Mouse (Mus musculus) MEL (cell line): Measurements from ENCODE around the gene 1700109H08Rik. TPM values are rescaled to one million over a fixed set of nuclear protein-coding genes. Genes with fewer than 3 reads are reported as not detected.

Source experiments
- DNase-seq: peaks from one replicate; pipeline ENCODE4 v3.0.0; 2011; ENCODE audit warnings: low read depth, low spot score
- H3K27ac ChIP-seq: 2 replicates; pipeline ENCODE4 v1.5.1; 2012; ENCODE audit warnings: low read depth, mild to moderate bottlenecking, control low read depth, low read length, moderate library complexity; ENCODE audit not compliant: control insufficient read depth
- H3K27me3 ChIP-seq, 2 experiments: fragments of 150-350 bp in 1 of 2; sonication (generic) in 1 of 2; 2 replicates each; pipeline ENCODE4 v1.6.1; 2012; ENCODE audit warnings: low read length in 2 of 2, mild to moderate bottlenecking in 2 of 2, improper control_type of control experiment in 1 of 2, moderate library complexity in 1 of 2; ENCODE audit not compliant: insufficient read depth in 2 of 2, control insufficient read depth in 1 of 2
- H3K36me3 ChIP-seq, 2 experiments: 2 replicates each; pipeline ENCODE4 v1.6.1; 2012 to 2014; ENCODE audit warnings: low read length in 2 of 2, improper control_type of control experiment in 1 of 2, inconsistent platforms in 1 of 2, mild to moderate bottlenecking in 1 of 2; ENCODE audit not compliant: insufficient read depth in 2 of 2, control insufficient read depth in 1 of 2
- H3K4me1 ChIP-seq, 2 experiments: fragments of 150-350 bp in 1 of 2; sonication (generic) in 1 of 2; 2 replicates each; pipeline ENCODE4 v1.6.1; 2012; ENCODE audit warnings: low read length in 2 of 2, improper control_type of control experiment in 1 of 2, mild to moderate bottlenecking in 1 of 2; ENCODE audit not compliant: insufficient read depth in 2 of 2, control insufficient read depth in 1 of 2
- H3K4me3 ChIP-seq, 2 experiments: fragments of 150-350 bp in 1 of 2; sonication (generic) in 1 of 2; 2 replicates each; pipeline ENCODE4 v1.5.1; 2012; ENCODE audit warnings: low read depth in 2 of 2, low read length in 2 of 2, mild to moderate bottlenecking in 2 of 2, moderate library complexity in 2 of 2, control low read depth in 1 of 2, improper control_type of control experiment in 1 of 2; ENCODE audit not compliant: control insufficient read depth in 1 of 2, insufficient read depth in 1 of 2
- H3K79me2 ChIP-seq: 2 replicates; pipeline ENCODE4 v1.6.1; 2012; ENCODE audit warnings: mild to moderate bottlenecking, low read length, moderate library complexity; ENCODE audit not compliant: control insufficient read depth, poor library complexity, insufficient read depth
- H3K9ac ChIP-seq: 2 replicates; pipeline ENCODE4 v1.6.1; 2012; ENCODE audit warnings: low read depth, mild to moderate bottlenecking, control low read depth, low read length, moderate library complexity; ENCODE audit not compliant: control insufficient read depth, poor library complexity, severe bottlenecking
- H3K9me3 ChIP-seq: fragments of 150-350 bp; sonication (generic); replicated peaks from 2 replicates; pipeline ENCODE4 v1.6.1; 2012; ENCODE audit warnings: mild to moderate bottlenecking, low read length, improper control_type of control experiment, moderate library complexity; ENCODE audit not compliant: insufficient read depth
- BHLHE40 ChIP-seq: IDR thresholded peaks from 2 replicates; pipeline ENCODE4 v1.6.1; 2012; ENCODE audit warnings: low read depth, mild to moderate bottlenecking, inconsistent platforms, low read length, improper control_type of control experiment, borderline replicate concordance
- CHD2 ChIP-seq: IDR thresholded peaks from 2 replicates; pipeline ENCODE4 v1.6.1; 2011; ENCODE audit warnings: low read length, improper control_type of control experiment
- EP300 ChIP-seq, 2 experiments: IDR thresholded peaks; 2 replicates each; pipeline ENCODE4 v1.6.1; 2011; ENCODE audit warnings: improper control_type of control experiment in 2 of 2, low read length in 2 of 2, low read depth in 1 of 2, mild to moderate bottlenecking in 1 of 2
- JUND ChIP-seq: IDR thresholded peaks from 2 replicates; pipeline ENCODE4 v1.6.1; 2011; ENCODE audit warnings: low read depth, mild to moderate bottlenecking, improper control_type of control experiment, low read length
- KAT2A ChIP-seq: conservative IDR thresholded peaks from 2 replicates; pipeline ENCODE4 v1.6.1; 2012; ENCODE audit warnings: low read depth, low read length, improper control_type of control experiment, inconsistent platforms
- MAFK ChIP-seq: IDR thresholded peaks from 2 replicates; pipeline ENCODE4 v1.6.1; 2011; ENCODE audit warnings: low read depth, mild to moderate bottlenecking, low read length, improper control_type of control experiment, borderline replicate concordance
- MAZ ChIP-seq: IDR thresholded peaks from 2 replicates; pipeline ENCODE4 v1.6.1; 2012; ENCODE audit warnings: low read depth, mild to moderate bottlenecking, inconsistent platforms, low read length, improper control_type of control experiment
- MEF2A ChIP-seq: IDR thresholded peaks from 2 replicates; pipeline ENCODE4 v1.6.1; 2014; ENCODE audit warnings: low read depth, mild to moderate bottlenecking, inconsistent platforms, low read length, improper control_type of control experiment; ENCODE audit not compliant: poor library complexity, insufficient replicate concordance, severe bottlenecking; ENCODE audit errors: extremely low read depth
- MXI1 ChIP-seq: IDR thresholded peaks from 2 replicates; pipeline ENCODE4 v1.6.1; 2011; ENCODE audit warnings: mild to moderate bottlenecking, low read depth, low read length, improper control_type of control experiment
- MYC ChIP-seq: IDR thresholded peaks from 2 replicates; pipeline ENCODE4 v1.6.1; 2011; ENCODE audit warnings: low read depth, mild to moderate bottlenecking, low read length, improper control_type of control experiment, moderate library complexity
- NELFE ChIP-seq: IDR thresholded peaks from 2 replicates; pipeline ENCODE4 v1.6.1; 2011; ENCODE audit warnings: low read depth, low read length, improper control_type of control experiment
- NRF1 ChIP-seq: IDR thresholded peaks from 2 replicates; pipeline ENCODE4 v1.6.1; 2014; ENCODE audit warnings: low read depth, mild to moderate bottlenecking, inconsistent platforms, low read length, improper control_type of control experiment, moderate library complexity; ENCODE audit not compliant: poor library complexity, insufficient read depth, severe bottlenecking
- POLR2AphosphoS2 ChIP-seq: IDR thresholded peaks from 2 replicates; pipeline ENCODE4 v1.6.1; 2011; ENCODE audit warnings: low read length, improper control_type of control experiment
- POLR2AphosphoS5 ChIP-seq: IDR thresholded peaks from 2 replicates; pipeline ENCODE4 v1.6.1; 2012; ENCODE audit warnings: low read depth, borderline replicate concordance, mild to moderate bottlenecking, inconsistent platforms, low read length, moderate library complexity, mixed read lengths
- RCOR1 ChIP-seq: IDR thresholded peaks from 2 replicates; pipeline ENCODE4 v1.6.1; 2012; ENCODE audit warnings: low read depth, mild to moderate bottlenecking, inconsistent platforms, low read length, improper control_type of control experiment
- SIN3A ChIP-seq: IDR thresholded peaks from 2 replicates; pipeline ENCODE4 v1.6.1; 2012; ENCODE audit warnings: low read length, improper control_type of control experiment, inconsistent platforms
- TCF12 ChIP-seq: IDR thresholded peaks from 2 replicates; pipeline ENCODE4 v1.6.1; 2014; ENCODE audit warnings: low read depth, mild to moderate bottlenecking, inconsistent platforms, low read length, improper control_type of control experiment, moderate library complexity
- UBTF ChIP-seq: IDR thresholded peaks from 2 replicates; pipeline ENCODE4 v1.6.1; 2012; ENCODE audit warnings: low read depth, mild to moderate bottlenecking, inconsistent platforms, low read length, improper control_type of control experiment, moderate library complexity, borderline replicate concordance; ENCODE audit not compliant: insufficient read depth
- USF1 ChIP-seq: IDR thresholded peaks from 2 replicates; pipeline ENCODE4 v1.6.1; 2014; ENCODE audit warnings: low read depth, mild to moderate bottlenecking, inconsistent platforms, low read length, improper control_type of control experiment, moderate library complexity
- USF2 ChIP-seq, 2 experiments: IDR thresholded peaks; 2 replicates each; pipeline ENCODE4 v1.6.1; 2011 to 2012; ENCODE audit warnings: improper control_type of control experiment in 2 of 2, low read length in 2 of 2, borderline replicate concordance in 1 of 2, inconsistent platforms in 1 of 2, low read depth in 1 of 2, mild to moderate bottlenecking in 1 of 2; ENCODE audit not compliant: insufficient read depth in 1 of 2
- ZKSCAN1 ChIP-seq: IDR thresholded peaks from 2 replicates; pipeline ENCODE4 v1.6.1; 2012; ENCODE audit warnings: low read depth, mild to moderate bottlenecking, inconsistent platforms, low read length, improper control_type of control experiment, moderate library complexity
- ZMIZ1 ChIP-seq: IDR thresholded peaks from 2 replicates; pipeline ENCODE4 v1.6.1; 2012; ENCODE audit warnings: low read depth, mild to moderate bottlenecking, inconsistent platforms, low read length, improper control_type of control experiment, moderate library complexity
- polyA plus RNA-seq, 2 experiments: library from polyadenylated mRNA; stranded (reverse) in 1 of 2; unstranded in 1 of 2; fragments of >175 nt in 1 of 2; fragments of >200 nt in 1 of 2; gene quantifications; 2 replicates each; pipeline versions ENCODE4 v1.2.1 to v1.2.4; 2012; ENCODE audit warnings: low replicate concordance in 2 of 2, low read depth in 1 of 2; ENCODE audit not compliant: insufficient read length in 2 of 2, insufficient read depth in 1 of 2, missing spikeins in 1 of 2
- total RNA-seq: library from RNA; depleted of rRNA; stranded (reverse); fragments of 300-350 nt; gene quantifications from 2 replicates; pipeline ENCODE4 v1.2.3, GENCODE M21; 2012

The 1700109H08Rik gene
- total and polyA plus RNA-seq, 3 experiments: 1.6 to 4.2 TPM; not detected in 1

DNA sequence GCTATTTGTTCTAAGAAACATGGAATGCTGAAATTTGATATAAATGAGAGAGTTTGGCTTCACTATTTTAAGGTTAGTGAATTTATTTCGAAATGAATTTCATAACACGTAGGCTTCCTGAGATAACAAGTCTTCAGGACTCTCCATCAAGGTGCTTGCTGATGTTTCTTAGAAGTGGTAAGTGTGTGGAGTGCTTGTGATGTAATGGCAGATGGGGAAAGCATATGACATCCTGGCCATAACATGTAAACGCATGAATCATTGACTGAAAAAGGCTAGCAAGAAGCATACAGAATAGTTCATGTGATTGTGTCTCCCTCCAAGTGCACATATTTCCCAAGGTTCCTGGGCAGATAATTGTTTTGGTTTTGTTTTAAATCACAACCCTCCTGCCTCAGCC, 29.4 kb downstream of the 1700109H08Rik start:
- peaks cover 0 to 3% of the 10 kb centered on the region in 2 experiments; a peak in 3 of 4 replicates for H3K36me3 ChIP-seq
- H3K27me3 ChIP-seq: no peaks in the 10 kb centered on the region
- no peak for DNase-seq
- peaks cover 3% of the 10 kb centered on the region for H3K79me2 ChIP-seq
- H3K27ac ChIP-seq: no peak overlapping the region
- H3K9ac ChIP-seq: no peak overlapping the region
- H3K9me3 ChIP-seq: no peaks in the 10 kb centered on the region
- H3K4me1 ChIP-seq: peaks cover 0 to 2% of the 10 kb centered on the region in 2 experiments; a peak in 1 of 4 replicates
- no peak overlapping the region for H3K4me3 ChIP-seq
- TF ChIP-seq JUND (no peak), MAFK (no peak), POLR2AphosphoS5 (no peak), CHD2 (no peak), RCOR1 (no peak), USF2 (IDR thresholded peaks at IDR 0.05; ENCODE audit: borderline replicate concordance in 1 of 2, insufficient read depth in 1 of 2, low read depth in 1 of 2, low read length in 2 of 2) (no peak), KAT2A (no peak), MXI1 (no peak), MAZ (no peak), MYC (no peak), NELFE (no peak), EP300 (IDR thresholded peaks at IDR 0.05; ENCODE audit: low read depth in 1 of 2, low read length in 2 of 2) (no peak)

GRCm38 (mm10) chr5:3607114-3607513, 35.7 kb downstream of the 1700109H08Rik start:
- DNase-seq: no peak
- no peaks in the 10 kb centered on the region for H3K9me3 ChIP-seq
- H3K4me3 ChIP-seq: no peak overlapping the region
- H3K36me3 ChIP-seq: peaks cover 0 to 1% of the 10 kb centered on the region in 2 experiments; a peak in 1 of 4 replicates
- H3K27ac ChIP-seq: no peak overlapping the region
- TF ChIP-seq EP300 (IDR thresholded peaks at IDR 0.05; ENCODE audit: low read depth in 1 of 2, low read length in 2 of 2) (no peak), NRF1 (no peak), MEF2A (no peak), ZKSCAN1 (no peak), CHD2 (no peak), USF1 (no peak), ZMIZ1 (no peak), MAZ (no peak), POLR2AphosphoS2 (no peak), USF2 (IDR thresholded peaks at IDR 0.05; ENCODE audit: borderline replicate concordance in 1 of 2, insufficient read depth in 1 of 2, low read depth in 1 of 2, low read length in 2 of 2) (no peak), MAFK (no peak), BHLHE40 (no peak), TCF12 (no peak), SIN3A (no peak), UBTF (no peak)
- no peaks in the 10 kb centered on the region for H3K4me1 ChIP-seq
- H3K9ac ChIP-seq: no peak overlapping the region
- H3K27me3 ChIP-seq: no peaks in the 10 kb centered on the region
- no peaks in the 10 kb centered on the region for H3K79me2 ChIP-seq
